Mouse (Mus musculus) kidney, embryonic 14.5 days (tissue): ENCODE measurements at regions not wholly inside any gene's neighbourhood (a gene's known extent, or its start where the extent isn't known, plus 50 kb on each side); places are given as distances from the start of the nearest gene placed in this dataset.
"Not testable (repeated sequence)": the region's sequence is repeated elsewhere in the genome, so short reads cannot be mapped to it uniquely, and the experiment has no call there.

Source experiments
- ATAC-seq: fragments of 200-750 bp; cut with Nextera tagmentation; 2 replicates; pipeline ENCODE4 v1.8.0; 2017; ENCODE audit warnings: moderate number of reproducible peaks, mild to moderate bottlenecking, moderate TSS enrichment, moderate library complexity; ENCODE audit not compliant: low FRiP score, low TSS enrichment
- H3K27ac ChIP-seq: fragments of 300-500 bp; sonication (generic); 2 replicates; pipeline ENCODE4 v1.5.1; 2014; ENCODE audit warnings: low read depth, mild to moderate bottlenecking, low read length, moderate library complexity, mixed read lengths
- H3K27me3 ChIP-seq: fragments of 300-500 bp; sonication (generic); 2 replicates; pipeline ENCODE4 v1.6.1; 2014; ENCODE audit warnings: mild to moderate bottlenecking, low read length; ENCODE audit not compliant: control insufficient read depth, insufficient read depth
- H3K36me3 ChIP-seq: fragments of 300-500 bp; sonication (generic); 2 replicates; pipeline ENCODE4 v1.6.1; 2014; ENCODE audit warnings: low read length, mixed read lengths; ENCODE audit not compliant: control insufficient read depth, insufficient read depth
- H3K4me1 ChIP-seq: fragments of 300-500 bp; sonication (generic); 2 replicates; pipeline ENCODE4 v1.6.1; 2014; ENCODE audit warnings: low read length, mixed read lengths; ENCODE audit not compliant: control insufficient read depth, insufficient read depth
- H3K4me2 ChIP-seq: fragments of 300-500 bp; sonication (generic); replicated peaks from 2 replicates; pipeline ENCODE4 v1.6.1; 2014; ENCODE audit warnings: low read depth, mild to moderate bottlenecking, low read length
- H3K4me3 ChIP-seq: fragments of 300-500 bp; sonication (generic); 2 replicates; pipeline ENCODE4 v1.5.1; 2014; ENCODE audit warnings: mild to moderate bottlenecking, low read length
- H3K9ac ChIP-seq: fragments of 300-500 bp; sonication (generic); 2 replicates; pipeline ENCODE4 v1.6.1; 2014; ENCODE audit warnings: low read depth, mild to moderate bottlenecking, low read length, moderate library complexity
- H3K9me3 ChIP-seq: fragments of 300-500 bp; sonication (generic); 2 replicates; pipeline ENCODE4 v1.6.1; 2016; ENCODE audit warnings: low read length; ENCODE audit not compliant: control insufficient read depth
- WGBS: fragments of 180-500 bp; shearing (Covaris S2); extraction: QIAGEN DNeasy Blood & Tissue Kit; methylation state at CpG from one replicate; pipeline ENCODE4 v1.1.7; 2014; 5-methylcytosine and 5-hydroxymethylcytosine counted together

DNA sequence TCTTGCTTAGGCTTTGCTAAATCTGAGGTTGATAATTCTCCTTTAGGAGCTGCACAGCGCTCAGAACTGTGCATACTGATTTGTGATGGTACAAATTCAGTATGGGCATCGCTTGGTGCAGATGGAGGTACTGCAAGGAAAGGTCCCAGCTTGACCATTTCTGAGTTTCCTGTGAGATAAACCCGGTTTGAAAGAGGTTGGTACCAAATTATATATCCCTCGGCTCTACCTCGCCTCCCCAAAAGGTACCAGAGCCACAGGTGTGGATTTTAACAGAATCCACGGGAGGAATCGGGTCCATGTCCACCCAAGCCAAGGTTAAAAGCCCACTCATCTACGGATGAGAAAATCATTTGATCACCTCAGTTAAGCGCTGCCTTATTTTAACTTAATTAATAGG is 172.5 kb upstream of the Zfp808 start:
- not testable (repeated sequence) for H3K4me2 ChIP-seq, H3K27ac ChIP-seq, ATAC-seq, H3K4me1 ChIP-seq, H3K9ac ChIP-seq, H3K27me3 ChIP-seq, H3K36me3 ChIP-seq, H3K4me3 ChIP-seq, H3K9me3 ChIP-seq
- WGBS, result 91% methylated on average over 7 of the region's 9 CpGs

DNA sequence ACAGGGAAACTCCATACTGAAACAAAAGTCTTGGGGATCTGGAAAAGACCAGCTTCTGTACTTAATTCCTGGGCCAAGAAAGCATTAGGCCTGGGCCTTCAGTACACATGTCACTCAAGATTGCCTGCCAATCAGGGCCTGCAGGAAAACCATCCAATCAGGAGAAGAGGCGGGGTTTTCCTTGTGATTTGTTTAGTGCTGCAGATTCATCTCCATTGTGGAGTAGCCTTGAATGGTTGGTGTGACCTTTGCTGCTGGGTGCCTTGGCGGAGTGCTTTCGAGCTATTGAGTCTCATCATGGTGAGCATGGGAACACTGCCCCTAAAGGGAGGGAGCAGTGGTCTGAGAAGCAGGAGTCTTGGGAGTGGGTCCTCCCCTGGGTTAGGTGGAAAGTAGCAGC is 150.8 kb upstream of the Zfp808 start:
- H3K27me3 ChIP-seq, H3K4me1 ChIP-seq, H3K4me3 ChIP-seq, H3K27ac ChIP-seq, H3K9me3 ChIP-seq, ATAC-seq, H3K4me2 ChIP-seq, H3K36me3 ChIP-seq, H3K9ac ChIP-seq: not testable (repeated sequence)
- 92% methylated on average over 3 of the region's 3 CpGs for WGBS

- not testable (repeated sequence) for H3K27me3 ChIP-seq, ATAC-seq
- WGBS, result 65% methylated on average over 3 of the region's 3 CpGs
Measured at GRCm38 (mm10) chr13:61996519-61996918, 133.2 kb upstream of the Zfp808 start.

DNA sequence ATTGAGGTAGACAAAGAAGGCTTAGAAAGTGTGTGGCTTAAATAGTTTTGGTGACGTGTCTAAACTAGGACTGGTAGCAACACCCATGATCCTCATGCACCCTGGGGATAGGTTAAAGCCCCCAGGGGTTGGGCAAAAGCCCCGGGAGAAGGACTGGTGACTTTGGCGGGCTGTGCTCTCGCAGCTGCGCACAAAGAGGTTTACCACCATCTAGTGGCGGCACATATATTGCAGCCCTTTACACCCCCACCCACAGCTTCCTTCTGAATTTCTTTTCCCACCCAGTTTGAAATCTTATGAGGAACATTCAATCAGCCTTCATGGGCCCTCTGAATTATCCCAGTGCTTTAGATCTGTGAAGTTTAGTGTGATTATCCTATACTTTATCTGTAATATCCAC is 130.9 kb upstream of the Zfp808 start:
- H3K36me3 ChIP-seq, H3K27me3 ChIP-seq, H3K9me3 ChIP-seq, ATAC-seq, H3K27ac ChIP-seq, H3K4me1 ChIP-seq, H3K4me3 ChIP-seq, H3K9ac ChIP-seq: not testable (repeated sequence)
- H3K4me2 ChIP-seq, result peak overlapping the region; percentile 29
- 4% methylated on average over 6 of the region's 6 CpGs for WGBS

More at GRCm38 (mm10) chr13:61996519-61996918, 133.2 kb upstream of the Zfp808 start:
- not testable (repeated sequence) for H3K4me2 ChIP-seq, H3K4me1 ChIP-seq, H3K27ac ChIP-seq, H3K36me3 ChIP-seq, H3K9ac ChIP-seq, H3K4me3 ChIP-seq, H3K9me3 ChIP-seq

DNA sequence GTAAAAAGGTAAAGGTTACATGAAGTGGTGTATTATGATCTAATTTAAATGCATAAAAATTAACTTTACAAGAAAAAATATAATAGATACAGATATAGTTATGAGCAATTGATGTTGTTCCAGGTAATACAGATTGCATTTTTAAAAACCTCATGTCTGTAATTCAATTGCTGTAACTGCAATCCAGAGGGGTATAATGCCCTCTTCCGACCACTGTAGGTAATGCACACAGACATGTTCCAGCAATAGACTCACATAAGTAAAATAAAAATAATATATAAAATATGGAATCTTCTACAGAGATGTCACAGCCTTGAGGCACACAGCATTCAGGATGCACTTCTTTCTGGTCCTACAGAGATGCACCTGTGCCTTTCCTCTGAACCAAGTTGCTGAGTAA is 122.4 kb upstream of the Zfp808 start:
- H3K4me1 ChIP-seq, H3K9ac ChIP-seq, ATAC-seq, H3K27me3 ChIP-seq, H3K4me3 ChIP-seq, H3K9me3 ChIP-seq, H3K4me2 ChIP-seq, H3K36me3 ChIP-seq, H3K27ac ChIP-seq: not testable (repeated sequence)
- 65% methylated on average over 1 of the region's 1 CpGs for WGBS

DNA sequence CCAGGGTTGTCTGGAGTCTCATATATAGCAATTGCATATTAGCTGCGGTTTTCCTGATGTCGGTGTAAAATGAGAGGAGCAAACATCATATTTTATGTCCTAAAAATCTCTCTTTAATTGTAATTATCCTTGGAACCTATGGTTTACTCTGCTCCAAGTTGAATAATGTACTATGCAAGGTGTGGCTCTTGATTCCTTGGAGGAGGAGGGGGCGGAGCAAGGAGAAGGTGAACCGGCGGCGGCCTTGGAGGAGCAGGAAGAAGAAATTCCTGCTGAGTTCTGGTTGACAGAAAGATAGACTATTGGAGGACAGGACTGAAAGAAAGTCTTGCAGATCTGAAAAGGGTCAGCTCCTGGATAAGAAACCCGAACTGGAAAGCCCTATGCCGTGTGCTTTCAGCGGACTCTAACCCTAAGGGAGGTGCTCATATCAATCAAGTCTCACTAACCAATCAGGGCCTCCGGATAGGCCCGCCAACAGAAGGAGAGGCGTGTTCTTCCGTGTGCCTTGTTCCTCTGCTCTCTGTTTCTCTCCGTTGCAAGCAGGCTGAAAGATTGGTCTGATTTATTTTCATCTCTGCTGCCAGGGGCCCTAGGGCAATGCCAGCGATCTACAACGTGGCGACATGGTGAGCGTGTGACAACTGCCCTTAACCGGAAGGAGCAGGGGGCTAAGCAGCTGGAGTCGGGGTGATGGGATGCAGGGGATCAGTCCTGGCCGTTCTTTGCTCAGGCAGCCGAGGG is 114.1 kb upstream of the Zfp808 start:
- Histone ChIP-seq H3K27ac (peak overlapping the region; percentile 71; the same call in 1 of the 2 replicates), H3K4me3 (peak overlapping the region; percentile 62), H3K4me2 (peak overlapping the region; percentile 36), H3K9ac (peak overlapping the region; percentile 63; the same call in 1 of the 2 replicates)
- not testable (repeated sequence) for H3K4me1 ChIP-seq, H3K9me3 ChIP-seq, H3K36me3 ChIP-seq, H3K27me3 ChIP-seq
- WGBS, result 1% methylated on average over 22 of the region's 22 CpGs
- ATAC-seq, result peak; percentile 85

DNA sequence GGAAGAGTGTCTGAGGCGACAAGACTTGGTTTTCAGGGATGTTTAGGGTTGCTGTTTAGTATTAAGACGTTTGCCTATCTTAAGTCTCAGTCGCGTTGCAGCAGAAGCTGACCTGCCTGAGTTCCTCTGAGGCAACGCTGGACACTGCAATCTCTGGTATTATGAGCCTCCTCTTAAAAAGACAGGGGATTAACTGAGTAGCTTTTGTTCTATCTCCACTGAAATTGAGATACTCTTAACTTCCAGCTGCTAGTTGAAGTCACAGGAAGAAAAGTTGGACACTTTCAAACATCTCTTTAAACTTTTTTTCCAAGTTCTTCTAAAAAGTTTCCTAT is 113.6 kb upstream of the Zfp808 start:
- not testable (repeated sequence) for ATAC-seq

GRCm38 (mm10) chr13:62037646-62038045 is 92.0 kb upstream of the Zfp808 start:
- not testable (repeated sequence) for H3K27ac ChIP-seq, H3K4me3 ChIP-seq, ATAC-seq, H3K27me3 ChIP-seq, H3K36me3 ChIP-seq, H3K9ac ChIP-seq, H3K9me3 ChIP-seq, H3K4me1 ChIP-seq, H3K4me2 ChIP-seq
- WGBS, result 79% methylated on average over 2 of the region's 2 CpGs

More for the DNA sequence above, 113.6 kb upstream of the Zfp808 start:
- Histone ChIP-seq H3K4me3 (peak overlapping the region; percentile 62), H3K4me2 (peak overlapping the region; percentile 36), H3K27ac (peak overlapping the region; percentile 71; the same call in 1 of the 2 replicates), H3K9ac (peak overlapping the region; percentile 63; the same call in 1 of the 2 replicates)
- WGBS, result 0% methylated on average over 5 of the region's 5 CpGs
- H3K36me3 ChIP-seq, H3K9me3 ChIP-seq, H3K27me3 ChIP-seq, H3K4me1 ChIP-seq: not testable (repeated sequence)

GRCm38 (mm10) chr13:62077951-62078671 is 51.6 kb upstream of the Zfp808 start:
- not testable (repeated sequence) for H3K36me3 ChIP-seq, H3K9ac ChIP-seq, H3K4me2 ChIP-seq, H3K4me3 ChIP-seq, H3K27ac ChIP-seq, ATAC-seq, H3K27me3 ChIP-seq, H3K4me1 ChIP-seq, H3K9me3 ChIP-seq
- WGBS, result 64% methylated on average over 2 of the region's 2 CpGs
